Mouse (Mus musculus): ENCODE data around the gene Dip2b.

- no peak for TF ChIP-seq CTCF (conservative IDR thresholded peaks at IDR 0.05; ENCODE audit: low read length)
- TF ChIP-seq NANOG (IDR thresholded peaks at IDR 0.05; ENCODE audit: borderline replicate concordance, low read length): no peak
- no peak for TF ChIP-seq POU5F1 (IDR thresholded peaks at IDR 0.05; ENCODE audit: borderline replicate concordance, low read length)
These were observed 71.5 kb downstream of the Dip2b start for GRCm38 (mm10) chr15:100109916-100110315.

All from E14TG2a.4 (cell line).